Comparison of ENCODE assay signal across 9 mouse cellular contexts in genomic region chr11:21996661-21997560, GRCm38 (mm10). TPM values are rescaled to one million over a fixed set of nuclear protein-coding genes. Genes with fewer than 3 reads are reported as not detected.
DNase-seq lines count a peak whose midpoint lies in the region; ATAC-seq and TF ChIP-seq lines count a peak whose summit lies in the region.
"Had no signal": no experiment of that assay in that cellular context is flagged by ENCODE, and none has a peak within 500 bp of the region (broad histone marks: within the 10 kb centered on the region; RNA-seq: fewer than 3 reads in every experiment).

No protein-coding gene starts in this region.

- peak in 1 of 2 experiments; percentile 37 for DNase-seq in layer of hippocampus, adult 2 months (ENCODE audit: low spot score in 2 of 2)
- DNase-seq in layer of hippocampus, adult 11-12 months (ENCODE audit: low spot score): no peak
- DNase-seq in cerebellum, postnatal 14 days: peak; percentile 78 to 80
- DNase-seq in frontal cortex, postnatal 14 days (ENCODE audit: low spot score in 2 of 2): peak; percentile 16 to 25
- DNase-seq in kidney, adult 2 months: peak; percentile 28
- DNase-seq in lung, postnatal 0 days (ENCODE audit: low spot score): no peak
- peak; percentile 61 for DNase-seq in right cerebral cortex, postnatal 4 days
- DNase-seq in thymus, postnatal 10 days (ENCODE audit: low spot score in 2 of 2): no peak

- H3K4me3 ChIP-seq in layer of hippocampus, adult 2 months: peak overlapping the region; percentile 40
- H3K4me3 ChIP-seq in kidney, adult 2 months (ENCODE audit: insufficient read depth, low read depth, low read length): no peak overlapping the region
- H3K4me3 ChIP-seq in lung, postnatal 0 days (ENCODE audit: low read depth, low read length): peak overlapping the region; percentile 20

- TF ChIP-seq EP300 in lung, postnatal 0 days (IDR thresholded peaks at IDR 0.05): no peak

- H3K27me3 ChIP-seq in kidney, adult 2 months (replicated peaks; ENCODE audit: control insufficient read depth, insufficient read depth, low read length): peaks cover 25% of the 10 kb centered on the region
- peaks cover 96% of the 10 kb centered on the region for H3K27me3 ChIP-seq in lung, postnatal 0 days (replicated peaks; ENCODE audit: insufficient read depth, low read length)
- H3K27me3 ChIP-seq: Patski had no signal

- no peak for TF ChIP-seq POLR2A in kidney, adult 2 months (IDR thresholded peaks at IDR 0.05; ENCODE audit: low read depth, low read length)

- H3K4me2 ChIP-seq in lung, postnatal 0 days (replicated peaks; ENCODE audit: low read depth, low read length): peak overlapping the region; percentile 27

- no peak for ATAC-seq in lung, postnatal 0 days
- ATAC-seq: Patski had no signal

- WGBS in kidney, adult 2 months: 2% methylated on average over 63 of the region's 63 CpGs
- WGBS in lung, postnatal 0 days: 2% methylated on average over 59 of the region's 63 CpGs

- H3K36me3 ChIP-seq in kidney, adult 2 months (ENCODE audit: control insufficient read depth, insufficient read depth, low read length): no peaks in the 10 kb centered on the region
- no peaks in the 10 kb centered on the region for H3K36me3 ChIP-seq in lung, postnatal 0 days (ENCODE audit: insufficient read depth, low read length)

- no peaks in the 10 kb centered on the region for H3K4me1 ChIP-seq in kidney, adult 2 months (ENCODE audit: control insufficient read depth, insufficient read depth, low read length)
- H3K4me1 ChIP-seq in lung, postnatal 0 days (ENCODE audit: insufficient read depth, low read depth, low read length): peaks cover 5% of the 10 kb centered on the region; the same call in 1 of the 2 replicates

- no peaks in the 10 kb centered on the region for H3K9me3 ChIP-seq in lung, postnatal 0 days (ENCODE audit: low read length)

- TF ChIP-seq CTCF in layer of hippocampus, adult 2 months (conservative IDR thresholded peaks at IDR 0.05): no peak
- TF ChIP-seq CTCF in kidney, adult 2 months (conservative IDR thresholded peaks at IDR 0.05; ENCODE audit: insufficient read depth, insufficient read length, low read depth, low read length): no peak
- TF ChIP-seq CTCF in lung, postnatal 0 days (IDR thresholded peaks at IDR 0.05): no peak

- H3K27ac ChIP-seq in layer of hippocampus, adult 2 months: peak overlapping the region; percentile 46; the same call in 1 of the 2 replicates
- H3K27ac ChIP-seq in kidney, adult 2 months (ENCODE audit: insufficient read depth, low read depth, low read length): no peak overlapping the region
- H3K27ac ChIP-seq in lung, postnatal 0 days (ENCODE audit: low read length): no peak overlapping the region

- no peak overlapping the region for H3K9ac ChIP-seq in lung, postnatal 0 days (replicated peaks; ENCODE audit: low read depth)

RNA-seq across cellular contexts. Expression of gene Otx1, which starts 5.8 kb away (rescaled TPM):
- total RNA-seq in layer of hippocampus, adult 2 months (2021): 1 to 10 TPM; 3.6 to 4.2 TPM
- not detected in 2 replicates for polyA plus RNA-seq in kidney, adult 2 months (2012; rRNA removed)
- 0.20 and 0.21 TPM in 2 replicates for polyA plus RNA-seq in lung, postnatal 0 days (2015; fragmentation: Nextera tagmentation; extraction: Ambion mirVana)

Comparison
In these comparisons a context has a peak if more than half of its experiments do, and no peak if none do; other contexts are left out.
1. DNase-seq: peak in cerebellum, postnatal 14 days (2 of 2), frontal cortex, postnatal 14 days (2 of 2), kidney, adult 2 months (single experiment) and right cerebral cortex, postnatal 4 days (single experiment); none in layer of hippocampus, adult 11-12 months (single experiment), lung, postnatal 0 days (single experiment) and thymus, postnatal 10 days (0 of 2).